Mouse (Mus musculus): ENCODE measurements at regions not wholly inside any gene's neighbourhood (a gene's known extent, or its start where the extent isn't known, plus 50 kb on each side); places are given as distances from the start of the nearest gene placed in this dataset.

DNA sequence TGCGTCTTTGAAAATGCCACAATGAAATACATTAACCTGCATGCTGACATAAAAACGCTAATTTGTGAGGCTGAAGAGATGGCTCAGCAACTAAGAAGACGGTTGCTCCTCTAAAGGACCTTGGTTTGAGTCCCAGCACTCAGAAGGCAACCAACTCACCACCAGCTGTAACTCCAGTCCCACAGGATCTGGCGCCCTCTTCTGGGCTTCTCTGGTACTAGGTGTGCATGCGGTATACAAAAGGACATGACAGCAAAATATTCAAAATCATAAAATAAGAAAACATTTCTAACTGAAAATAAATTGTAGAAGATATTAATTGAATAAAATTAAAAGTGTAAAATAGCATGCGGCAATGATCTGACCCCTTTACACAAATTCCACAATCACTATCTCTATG, 1539.7 kb upstream of the Gulo start:
- WGBS = 87% methylated on average over 6 of the region's 6 CpGs
- no peak for ATAC-seq (replicated peaks; ENCODE audit: insufficient number of reproducible peaks, insufficient read depth, low FRiP score, low read depth)
- Histone ChIP-seq H3K4me1 (replicated peaks) (no peaks in the 10 kb centered on the region), H3K36me3 (no peaks in the 10 kb centered on the region), H3K4me2 (no peak overlapping the region), H3K27me3 (no peaks in the 10 kb centered on the region), H3K27ac (no peak overlapping the region), H3K4me3 (no peak overlapping the region), H3K9me3 (replicated peaks) (no peaks in the 10 kb centered on the region), H3K9ac (no peak overlapping the region)

DNA sequence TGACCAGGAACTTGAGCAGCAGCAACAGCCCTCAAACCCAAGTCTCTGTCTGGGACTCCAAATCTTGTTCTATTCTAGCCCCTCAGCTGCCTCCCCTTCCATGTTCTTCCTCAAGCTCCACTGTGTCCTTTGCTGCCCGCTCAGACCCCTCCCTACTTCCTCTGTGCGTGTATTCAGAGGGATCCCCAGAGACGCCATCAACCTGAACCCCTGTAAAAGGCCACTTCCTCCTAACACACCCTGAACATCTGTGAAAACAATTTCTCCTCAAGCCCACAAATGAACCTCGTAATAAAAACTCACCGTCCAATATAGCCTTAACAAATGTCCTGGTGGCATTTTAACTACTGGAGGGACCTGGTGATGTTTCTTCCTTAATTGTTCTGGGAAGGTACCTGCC, 1536.0 kb upstream of the Gulo start:
- no peak for ATAC-seq (replicated peaks; ENCODE audit: insufficient number of reproducible peaks, insufficient read depth, low FRiP score, low read depth)
- H3K36me3 ChIP-seq = no peaks in the 10 kb centered on the region
- H3K27ac ChIP-seq = no peak overlapping the region
- no peaks in the 10 kb centered on the region for H3K4me1 ChIP-seq (replicated peaks)
- H3K9ac ChIP-seq = no peak overlapping the region
- WGBS = 62% methylated on average over 5 of the region's 5 CpGs
- no peak overlapping the region for H3K4me3 ChIP-seq
- H3K27me3 ChIP-seq = no peaks in the 10 kb centered on the region
- H3K4me2 ChIP-seq = no peak overlapping the region
- no peaks in the 10 kb centered on the region for H3K9me3 ChIP-seq (replicated peaks)

DNA sequence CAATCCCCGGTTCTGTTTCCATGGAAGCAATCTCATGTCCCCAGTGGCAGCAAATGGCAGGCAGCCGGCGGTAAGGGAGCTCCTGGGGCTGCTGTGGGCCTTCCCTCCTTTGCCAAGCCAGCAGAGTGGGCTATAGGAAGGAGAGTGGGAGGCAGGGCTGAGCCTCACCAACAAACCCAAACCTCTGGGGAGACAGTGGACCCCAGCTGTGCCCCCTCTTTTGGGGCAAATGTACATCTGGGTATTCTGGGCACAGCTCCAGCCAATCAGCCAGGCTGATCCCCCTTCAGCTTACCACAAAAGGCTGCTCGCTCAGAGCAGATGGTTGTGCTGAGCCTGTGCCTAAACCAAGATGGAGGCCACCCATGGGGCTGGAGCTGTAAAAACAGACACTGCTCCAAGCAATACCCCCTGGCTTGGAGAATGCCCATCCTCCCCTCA, 1532.3 kb upstream of the Gulo start:
- Histone ChIP-seq H3K27me3 (no peaks in the 10 kb centered on the region), H3K4me1 (replicated peaks) (peaks cover 9% of the 10 kb centered on the region), H3K9ac (no peak overlapping the region), H3K9me3 (replicated peaks) (no peaks in the 10 kb centered on the region), H3K36me3 (no peaks in the 10 kb centered on the region), H3K4me3 (no peak overlapping the region), H3K4me2 (no peak overlapping the region), H3K27ac (no peak overlapping the region)
- no peak for ATAC-seq (replicated peaks; ENCODE audit: insufficient number of reproducible peaks, insufficient read depth, low FRiP score, low read depth)
- WGBS = 35% methylated on average over 4 of the region's 4 CpGs

DNA sequence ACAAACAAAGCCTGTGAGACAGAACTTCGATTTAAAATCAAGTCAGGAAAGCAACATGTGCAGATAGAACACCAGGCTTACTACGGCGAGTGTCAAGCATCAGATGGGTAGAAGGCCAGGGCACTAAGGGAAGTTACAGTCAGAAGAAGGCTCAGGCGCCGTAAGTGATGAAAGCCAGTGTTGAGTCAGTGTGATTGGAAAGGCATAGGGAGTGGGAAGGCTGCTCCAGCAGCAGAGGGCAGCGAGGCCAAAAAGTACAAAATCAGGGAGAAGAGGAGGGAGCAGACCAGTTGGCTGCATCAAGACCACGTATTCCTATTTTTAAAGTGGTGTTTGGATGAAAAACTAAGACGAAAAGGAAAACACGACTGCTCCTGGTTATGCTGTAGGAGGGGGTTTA, 1529.7 kb upstream of the Gulo start:
- Histone ChIP-seq H3K36me3 (no peaks in the 10 kb centered on the region), H3K9ac (no peak overlapping the region), H3K4me3 (no peak overlapping the region), H3K4me1 (replicated peaks) (peaks cover 9% of the 10 kb centered on the region), H3K27ac (no peak overlapping the region), H3K9me3 (replicated peaks) (no peaks in the 10 kb centered on the region), H3K27me3 (no peaks in the 10 kb centered on the region), H3K4me2 (no peak overlapping the region)
- WGBS = 50% methylated on average over 9 of the region's 9 CpGs
- ATAC-seq (replicated peaks; ENCODE audit: insufficient number of reproducible peaks, insufficient read depth, low FRiP score, low read depth) = no peak

DNA sequence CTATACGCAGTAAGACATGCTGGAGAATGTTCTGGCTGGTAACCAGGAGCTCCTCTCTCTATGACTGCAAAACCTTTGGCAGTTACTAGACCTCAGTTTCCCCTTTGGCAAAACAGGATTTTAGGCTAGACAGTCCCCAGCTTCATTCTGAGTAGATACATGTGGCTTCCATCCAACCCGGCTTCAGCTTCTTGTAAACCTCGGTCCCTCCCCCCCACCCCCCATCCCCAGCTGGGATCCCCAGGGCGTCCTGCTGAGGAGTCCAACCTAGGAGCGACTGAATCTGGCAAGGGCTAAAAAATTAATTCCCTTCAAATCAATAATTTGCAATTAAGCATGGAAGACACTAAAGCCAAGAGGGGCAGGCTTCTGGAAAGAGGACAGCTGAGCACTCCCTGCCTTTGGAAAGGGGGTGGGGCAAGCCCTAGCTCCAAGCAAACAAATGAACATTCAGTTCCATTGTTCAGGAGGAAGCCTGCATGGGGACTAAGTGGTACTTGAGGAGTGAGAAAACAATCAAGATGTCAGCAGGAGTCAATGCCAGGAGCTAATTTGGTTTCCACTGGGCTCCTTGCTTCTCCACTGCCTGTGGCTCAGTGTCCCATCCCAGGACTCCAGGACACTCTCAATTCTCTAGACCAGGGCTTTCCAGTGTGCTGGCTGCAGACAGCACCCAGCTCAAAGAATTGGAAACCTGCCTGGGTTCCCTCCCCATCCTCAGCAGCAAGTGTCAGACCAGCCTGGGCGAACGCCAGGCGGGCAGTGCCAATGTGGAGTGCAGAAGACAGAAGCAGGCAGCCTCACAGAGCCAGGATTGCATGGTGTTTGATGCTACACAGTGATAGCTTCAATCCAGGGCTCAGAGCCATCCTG, 1528.0 kb upstream of the Gulo start:
- 36% methylated on average over 8 of the region's 8 CpGs for WGBS

DNA sequence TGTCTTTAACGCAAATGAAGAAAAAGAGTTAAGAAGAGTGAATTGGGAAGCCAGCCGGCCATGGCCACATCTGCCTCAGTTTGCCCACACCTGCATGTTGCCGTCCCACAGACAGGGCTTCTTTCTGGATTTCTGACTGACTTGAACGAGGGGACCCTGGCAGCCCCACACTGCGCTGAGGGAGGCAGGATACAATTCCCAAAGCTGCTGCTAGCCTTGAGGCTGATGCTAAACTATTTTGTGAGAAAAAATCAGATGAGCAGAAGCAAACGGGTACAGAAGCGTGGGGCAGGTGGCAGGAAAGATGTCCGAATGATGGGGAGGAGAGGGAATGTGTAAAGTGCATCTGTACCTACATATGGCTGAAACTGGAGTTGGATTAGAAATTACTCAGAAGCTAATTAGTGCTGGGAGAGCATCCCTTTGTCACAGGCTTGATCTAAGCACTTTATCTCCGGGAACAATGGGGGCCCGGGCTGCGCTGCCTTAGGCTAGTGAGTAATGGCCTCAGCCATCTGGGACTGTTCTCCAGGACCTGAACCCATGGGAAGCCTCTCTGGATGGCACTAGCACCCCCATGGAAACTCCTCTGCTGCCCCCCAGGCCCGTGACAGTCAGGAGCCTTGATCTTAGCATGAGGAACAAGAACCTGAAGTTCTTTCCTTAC, 1497.9 kb upstream of the Gulo start:
- Histone ChIP-seq H3K9ac (no peak overlapping the region), H3K4me3 (no peak overlapping the region), H3K9me3 (replicated peaks) (no peaks in the 10 kb centered on the region), H3K4me1 (replicated peaks) (no peaks in the 10 kb centered on the region), H3K36me3 (no peaks in the 10 kb centered on the region), H3K4me2 (no peak overlapping the region), H3K27me3 (no peaks in the 10 kb centered on the region), H3K27ac (no peak overlapping the region)
- 80% methylated on average over 12 of the region's 12 CpGs for WGBS
- no peak for ATAC-seq (replicated peaks; ENCODE audit: insufficient number of reproducible peaks, insufficient read depth, low FRiP score, low read depth)

More for the DNA sequence above, 1528.0 kb upstream of the Gulo start:
- Histone ChIP-seq H3K27ac (no peak overlapping the region), H3K9ac (no peak overlapping the region), H3K27me3 (no peaks in the 10 kb centered on the region), H3K4me3 (no peak overlapping the region), H3K36me3 (no peaks in the 10 kb centered on the region), H3K4me2 (no peak overlapping the region), H3K4me1 (replicated peaks) (peaks cover 9% of the 10 kb centered on the region), H3K9me3 (replicated peaks) (no peaks in the 10 kb centered on the region)
- ATAC-seq (replicated peaks; ENCODE audit: insufficient number of reproducible peaks, insufficient read depth, low FRiP score, low read depth) = no peak

DNA sequence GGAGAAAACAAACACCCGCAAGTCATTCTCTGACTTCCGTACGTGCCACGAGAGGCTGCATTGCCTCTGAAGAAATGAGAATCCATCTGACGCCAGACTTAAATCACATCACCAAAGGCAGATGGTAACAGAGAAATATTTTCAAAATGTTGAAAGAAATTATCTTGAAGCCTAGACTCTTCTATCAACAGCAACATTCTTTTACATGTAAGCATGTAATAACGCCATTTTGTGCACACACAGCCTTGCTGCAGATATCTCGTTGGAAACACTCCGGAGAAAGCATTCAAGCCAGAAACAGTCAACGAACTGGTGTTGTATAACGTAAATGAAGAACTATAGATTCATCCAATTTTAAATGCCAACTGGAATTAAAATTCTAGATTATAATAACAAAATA, 1483.1 kb upstream of the Gulo start:
- H3K36me3 ChIP-seq = no peaks in the 10 kb centered on the region
- H3K4me1 ChIP-seq (replicated peaks) = no peaks in the 10 kb centered on the region
- no peak overlapping the region for H3K9ac ChIP-seq
- no peak overlapping the region for H3K27ac ChIP-seq
- no peaks in the 10 kb centered on the region for H3K9me3 ChIP-seq (replicated peaks)
- H3K4me3 ChIP-seq = no peak overlapping the region
- no peak overlapping the region for H3K4me2 ChIP-seq
- H3K27me3 ChIP-seq = no peaks in the 10 kb centered on the region
- ATAC-seq (replicated peaks; ENCODE audit: insufficient number of reproducible peaks, insufficient read depth, low FRiP score, low read depth) = no peak
- 80% methylated on average over 10 of the region's 10 CpGs for WGBS

DNA sequence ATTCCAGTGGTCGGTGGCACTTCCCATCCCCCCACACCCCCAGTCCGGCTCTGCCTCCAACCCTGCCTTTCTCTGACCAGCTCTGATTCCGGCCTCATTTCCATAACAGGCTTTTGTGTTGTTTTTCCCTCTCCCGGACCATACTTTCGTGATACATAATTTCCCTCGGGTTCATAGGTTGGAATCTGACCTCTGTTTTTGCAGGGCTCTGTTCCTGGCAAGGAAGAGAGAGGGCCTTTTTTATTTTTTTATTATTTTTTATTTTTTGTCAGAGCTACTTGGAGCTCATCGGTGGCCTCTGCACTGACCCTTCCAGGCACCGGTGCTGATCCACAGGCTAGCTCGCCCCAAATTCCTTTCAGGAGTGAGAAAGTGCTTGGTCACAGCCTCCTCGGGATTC, 1477.7 kb upstream of the Gulo start:
- ATAC-seq (replicated peaks; ENCODE audit: insufficient number of reproducible peaks, insufficient read depth, low FRiP score, low read depth) = no peak
- Histone ChIP-seq H3K27ac (no peak overlapping the region), H3K9ac (no peak overlapping the region), H3K36me3 (no peaks in the 10 kb centered on the region), H3K27me3 (no peaks in the 10 kb centered on the region; the same call in 1 of the 2 replicates), H3K4me1 (replicated peaks) (no peaks in the 10 kb centered on the region), H3K4me3 (no peak overlapping the region), H3K9me3 (replicated peaks) (no peaks in the 10 kb centered on the region), H3K4me2 (no peak overlapping the region)
- 29% methylated on average over 10 of the region's 10 CpGs for WGBS

DNA sequence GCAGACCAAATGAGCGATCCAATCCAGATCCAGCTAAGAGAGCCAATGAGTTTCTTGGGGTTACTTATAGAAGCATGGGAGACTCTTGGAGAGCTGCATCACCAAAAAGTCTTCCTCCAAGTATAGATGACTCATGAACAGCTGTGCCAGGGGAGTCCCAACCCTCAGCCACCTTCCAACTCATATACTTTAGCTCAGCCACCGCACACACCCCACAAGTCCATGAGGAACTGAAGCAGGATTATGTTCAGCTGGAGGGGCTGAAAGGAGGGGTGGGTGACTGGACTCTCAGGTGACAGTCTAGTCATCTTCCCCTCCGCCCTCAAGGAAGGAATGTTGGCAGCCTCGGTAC, 1476.4 kb upstream of the Gulo start:
- Histone ChIP-seq H3K4me3 (no peak overlapping the region), H3K9ac (no peak overlapping the region), H3K4me2 (no peak overlapping the region), H3K36me3 (no peaks in the 10 kb centered on the region), H3K4me1 (replicated peaks) (no peaks in the 10 kb centered on the region), H3K27me3 (no peaks in the 10 kb centered on the region; the same call in 1 of the 2 replicates), H3K9me3 (replicated peaks) (no peaks in the 10 kb centered on the region), H3K27ac (no peak overlapping the region)
- WGBS = 76% methylated on average over 4 of the region's 4 CpGs
- ATAC-seq (replicated peaks; ENCODE audit: insufficient number of reproducible peaks, insufficient read depth, low FRiP score, low read depth) = no peak

DNA sequence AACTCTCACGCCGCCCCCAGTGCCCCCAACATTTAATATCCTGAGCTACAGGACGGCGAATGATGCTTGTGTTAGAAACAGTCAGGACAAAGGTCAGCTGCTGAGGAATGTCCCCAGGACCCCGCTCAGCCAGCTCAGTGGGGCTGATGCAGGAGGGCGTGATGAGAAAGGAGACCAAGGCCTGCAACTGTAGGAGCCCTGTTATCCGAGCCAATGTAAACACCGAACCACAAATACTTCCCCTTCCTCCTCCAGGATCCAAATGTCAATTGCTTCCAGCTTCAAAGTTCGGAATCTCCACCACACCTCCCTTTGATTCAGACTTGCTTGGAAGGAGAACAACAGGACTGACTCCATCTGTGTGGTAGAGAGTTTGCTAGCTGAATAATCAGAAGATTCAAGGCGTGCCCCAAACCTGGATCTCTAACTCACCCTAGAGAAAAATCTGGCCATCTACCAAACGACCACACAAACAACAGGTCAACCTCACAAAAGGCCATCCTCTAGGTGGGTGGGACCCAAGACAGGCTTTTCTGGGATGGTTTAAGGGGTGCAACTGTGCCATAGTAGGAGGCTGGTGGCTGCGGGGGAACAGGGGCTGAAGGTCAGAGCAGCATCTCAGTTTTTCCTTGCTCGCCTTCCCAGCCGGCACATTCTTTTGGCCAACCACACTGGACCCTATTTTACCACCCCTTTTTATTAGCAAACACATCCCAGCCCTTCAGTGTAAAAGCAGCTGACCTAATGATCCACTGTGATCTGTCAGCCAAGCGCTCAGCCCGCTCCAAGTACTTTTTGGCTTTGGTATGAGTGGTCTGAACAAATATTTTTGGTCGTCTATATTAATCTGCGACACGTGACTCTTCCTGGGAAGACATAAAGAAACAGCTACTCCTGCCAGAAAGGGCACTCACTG, 1475.8 kb upstream of the Gulo start:
- Histone ChIP-seq H3K9me3 (replicated peaks) (no peaks in the 10 kb centered on the region), H3K27me3 (no peaks in the 10 kb centered on the region; the same call in 1 of the 2 replicates), H3K27ac (no peak overlapping the region), H3K4me1 (replicated peaks) (no peaks in the 10 kb centered on the region), H3K4me3 (no peak overlapping the region), H3K4me2 (no peak overlapping the region), H3K9ac (no peak overlapping the region), H3K36me3 (no peaks in the 10 kb centered on the region)
- 47% methylated on average over 19 of the region's 19 CpGs for WGBS
- no peak for ATAC-seq (replicated peaks; ENCODE audit: insufficient number of reproducible peaks, insufficient read depth, low FRiP score, low read depth)
